Mouse (Mus musculus): ENCODE results near the gene Pcolce.

- no peak for TF ChIP-seq CTCF (conservative IDR thresholded peaks at IDR 0.05; ENCODE audit: low read length)
- no peak for TF ChIP-seq POU5F1 (IDR thresholded peaks at IDR 0.05; ENCODE audit: borderline replicate concordance, low read length)
- no peak for TF ChIP-seq NANOG (IDR thresholded peaks at IDR 0.05; ENCODE audit: borderline replicate concordance, low read length)
These were observed 16.9 kb downstream of the Pcolce start for GRCm38 (mm10) chr5:137596601-137597261.
